Mouse (Mus musculus): Measurements from ENCODE around the gene Lrba. TPM values are rescaled to one million over a fixed set of nuclear protein-coding genes. Genes with fewer than 3 reads are reported as not detected.

Gene Lrba
- total RNA-seq, 2 experiments from 2014 or later = 18.2 to 28.8 TPM

- ATAC-seq (replicated peaks; ENCODE audit: low FRiP score, low TSS enrichment, poor library complexity, severe bottlenecking) = no peak
Observed at GRCm38 (mm10) chr3:86252588-86252987, 28.1 kb downstream of the Lrba start.

GRCm38 (mm10) chr3:86253071-86253470 is 28.6 kb downstream of the Lrba start:
- ATAC-seq (replicated peaks; ENCODE audit: low FRiP score, low TSS enrichment, poor library complexity, severe bottlenecking) = 0 out of 2 replicates have a peak, but pooled peaks have one; percentile 43

DNA sequence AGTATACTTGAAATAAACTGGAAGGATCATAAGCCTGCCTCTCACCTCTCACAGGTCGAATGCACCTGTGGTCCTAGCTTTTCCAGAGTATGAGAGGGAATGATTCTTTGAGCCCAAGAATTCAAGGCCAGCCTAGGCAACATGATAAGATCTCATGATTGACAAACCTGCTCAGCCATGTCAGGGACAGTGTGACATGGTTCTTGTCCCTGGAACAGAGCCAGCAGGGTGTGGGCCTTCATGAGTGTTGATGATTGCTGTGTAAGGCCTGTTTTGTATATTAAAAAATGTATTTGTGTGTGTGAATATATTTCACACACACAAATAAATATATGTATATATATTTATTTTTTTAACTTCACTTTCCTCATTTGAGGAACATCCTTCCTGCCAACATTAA is 29.3 kb downstream of the Lrba start:
- peak; percentile 28; the same call in 1 of the 2 replicates for ATAC-seq (replicated peaks; ENCODE audit: low FRiP score, low TSS enrichment, poor library complexity, severe bottlenecking)

DNA sequence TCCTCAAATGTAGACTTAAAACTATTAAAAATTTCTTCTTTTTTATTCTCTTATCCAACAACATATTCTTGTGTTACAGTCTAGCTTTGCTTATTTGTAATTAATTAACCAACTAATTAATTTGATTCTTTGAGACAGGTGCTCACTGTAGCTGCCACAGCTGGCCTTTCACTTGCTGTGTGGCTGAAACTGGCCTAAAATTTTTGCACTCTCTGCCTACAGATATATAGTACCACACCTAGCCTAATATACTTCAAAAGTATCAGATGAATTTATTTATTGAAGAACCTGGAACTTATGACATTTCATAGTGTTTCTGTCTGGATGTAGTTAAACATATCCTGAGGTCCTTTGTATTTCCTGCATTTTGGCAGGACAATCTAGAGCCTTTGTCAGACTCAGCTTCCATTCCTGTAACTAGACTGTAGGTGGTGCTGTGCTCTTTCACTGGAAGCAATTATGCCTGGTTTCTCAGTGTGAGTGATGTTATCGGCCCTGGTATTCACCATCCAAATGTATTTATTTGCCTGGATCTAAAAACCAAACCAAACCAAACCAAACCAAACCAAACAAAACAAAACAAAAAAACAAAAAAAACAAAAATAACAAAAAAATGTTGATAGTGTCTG is 43.7 kb downstream of the Lrba start:
- peak; percentile 95 for ATAC-seq (replicated peaks; ENCODE audit: low FRiP score, low TSS enrichment, poor library complexity, severe bottlenecking)

DNA sequence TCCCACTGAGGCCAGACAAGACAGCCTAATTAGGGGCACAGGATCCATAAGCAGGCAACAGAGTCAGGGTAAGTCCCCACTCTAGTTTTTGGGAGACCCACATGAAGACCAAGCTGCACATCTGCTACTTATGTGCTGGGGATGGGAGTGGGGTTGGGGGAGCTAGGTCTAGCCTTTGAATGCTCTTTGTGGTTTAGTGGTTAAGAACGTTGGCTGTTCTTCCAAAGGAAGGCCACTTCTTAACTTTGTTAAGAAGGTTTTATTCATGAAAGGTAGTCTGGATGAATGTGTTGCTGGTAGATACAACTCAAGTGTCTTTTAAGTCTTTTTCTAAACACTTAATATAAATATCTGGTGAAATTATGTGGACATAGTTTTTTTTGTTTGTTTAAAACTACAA is 51.2 kb downstream of the Lrba start:
- ATAC-seq (replicated peaks; ENCODE audit: low FRiP score, low TSS enrichment, poor library complexity, severe bottlenecking) = no peak

DNA sequence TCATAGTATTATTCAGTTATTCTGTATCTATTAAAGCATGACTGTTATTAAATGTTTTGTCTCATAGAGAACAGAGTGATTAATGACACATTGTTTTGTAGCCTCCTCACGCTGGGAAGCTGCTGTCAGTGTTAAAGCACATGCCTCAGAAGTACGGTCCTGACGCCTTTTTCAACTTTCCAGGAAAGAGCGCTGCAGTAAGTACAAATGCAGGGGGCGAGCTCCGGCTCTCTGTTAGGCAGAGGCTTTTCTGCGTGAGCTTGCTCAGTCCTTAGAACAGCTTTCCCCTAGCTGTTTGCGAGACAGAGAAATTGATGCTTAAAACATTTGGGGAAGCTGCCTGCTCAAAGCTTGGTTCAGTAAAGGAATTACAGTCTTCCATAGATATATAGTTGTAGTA is 66.8 kb downstream of the Lrba start:
- ATAC-seq (replicated peaks; ENCODE audit: low FRiP score, low TSS enrichment, poor library complexity, severe bottlenecking) = no peak

- no peak for ATAC-seq (replicated peaks; ENCODE audit: low FRiP score, low TSS enrichment, poor library complexity, severe bottlenecking)
Observed at GRCm38 (mm10) chr3:86294866-86295265, 70.4 kb downstream of the Lrba start.

DNA sequence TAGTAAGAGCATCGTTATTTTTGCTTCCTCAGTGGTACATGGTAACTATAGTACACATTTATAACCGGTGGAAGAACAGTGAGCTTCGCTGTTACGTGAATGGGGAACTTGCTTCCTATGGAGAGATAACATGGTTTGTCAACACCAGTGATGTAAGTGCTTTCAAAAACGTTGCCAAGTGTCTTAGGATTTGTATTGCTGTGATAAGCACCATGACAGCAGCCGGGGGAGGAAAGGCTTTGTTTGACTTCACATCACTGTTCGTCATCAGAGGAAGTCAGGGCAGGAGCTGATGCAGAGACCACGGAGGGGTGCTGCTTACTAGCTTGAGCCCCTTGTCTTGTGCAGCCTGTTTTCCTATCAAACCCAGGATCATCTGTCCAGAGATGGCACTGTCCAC is 71.7 kb downstream of the Lrba start:
- ATAC-seq (replicated peaks; ENCODE audit: low FRiP score, low TSS enrichment, poor library complexity, severe bottlenecking) = peak; percentile 70

DNA sequence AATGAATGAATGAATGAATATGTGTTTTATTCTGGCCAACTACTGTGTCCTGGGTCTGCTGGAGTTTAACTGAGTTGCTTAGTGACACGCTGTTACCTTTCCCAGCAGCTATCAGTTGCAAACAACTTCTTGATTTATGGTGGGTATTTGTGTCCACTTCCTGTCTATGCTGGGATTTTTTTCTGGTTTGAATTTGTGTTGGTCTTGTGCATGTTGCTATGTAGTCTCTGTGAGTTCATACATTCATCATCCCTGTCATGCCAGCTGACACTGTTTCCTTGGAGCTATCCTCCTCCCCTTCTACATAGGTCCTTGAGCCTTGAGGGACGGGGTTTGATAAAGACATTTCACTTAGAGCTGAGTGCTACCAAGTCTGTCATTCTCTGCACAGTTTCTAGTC is 84.4 kb downstream of the Lrba start:
- no peak for ATAC-seq (replicated peaks; ENCODE audit: low FRiP score, low TSS enrichment, poor library complexity, severe bottlenecking)

DNA sequence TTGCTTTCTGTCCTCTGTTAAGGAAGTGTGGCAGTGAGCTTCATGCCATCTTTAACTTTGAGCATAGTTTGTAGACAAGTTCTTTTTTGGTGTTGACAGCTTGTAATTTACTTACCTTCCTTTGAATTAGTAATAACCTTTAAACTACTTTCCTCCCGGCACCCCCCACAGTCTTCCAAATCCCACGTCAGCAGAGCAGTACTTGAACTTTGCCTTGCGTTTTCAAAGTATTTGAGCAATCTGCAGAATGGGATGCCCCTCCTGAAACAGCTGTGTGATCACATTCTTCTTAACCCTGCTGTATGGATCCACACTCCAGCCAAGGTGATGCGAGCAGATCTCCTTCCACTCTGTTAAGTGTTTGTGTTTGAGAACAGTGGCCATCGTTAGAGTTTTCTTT is 85.7 kb downstream of the Lrba start:
- no peak for ATAC-seq (replicated peaks; ENCODE audit: low FRiP score, low TSS enrichment, poor library complexity, severe bottlenecking)

DNA sequence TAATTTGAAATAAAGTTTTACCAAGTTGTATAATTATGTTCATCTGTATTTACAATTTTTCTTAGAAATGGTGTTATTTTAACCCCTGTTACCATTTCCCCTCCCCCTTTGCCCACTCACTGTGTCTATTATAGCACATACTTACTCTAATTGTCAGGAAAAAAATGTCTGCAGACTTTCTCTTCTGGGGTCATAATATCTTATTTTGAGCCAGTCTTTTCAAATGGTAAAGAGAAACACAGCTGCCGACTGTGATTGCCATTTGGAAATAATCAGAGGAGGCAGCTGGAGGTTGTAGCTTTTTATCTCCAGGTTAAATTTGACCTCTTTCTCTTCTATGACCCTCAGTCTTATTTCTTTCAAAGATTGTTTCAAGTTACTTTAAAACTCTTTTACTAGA is 86.9 kb downstream of the Lrba start:
- ATAC-seq (replicated peaks; ENCODE audit: low FRiP score, low TSS enrichment, poor library complexity, severe bottlenecking) = no peak

- no peak for ATAC-seq (replicated peaks; ENCODE audit: low FRiP score, low TSS enrichment, poor library complexity, severe bottlenecking)
Observed at GRCm38 (mm10) chr3:86317636-86318035, 93.2 kb downstream of the Lrba start.

DNA sequence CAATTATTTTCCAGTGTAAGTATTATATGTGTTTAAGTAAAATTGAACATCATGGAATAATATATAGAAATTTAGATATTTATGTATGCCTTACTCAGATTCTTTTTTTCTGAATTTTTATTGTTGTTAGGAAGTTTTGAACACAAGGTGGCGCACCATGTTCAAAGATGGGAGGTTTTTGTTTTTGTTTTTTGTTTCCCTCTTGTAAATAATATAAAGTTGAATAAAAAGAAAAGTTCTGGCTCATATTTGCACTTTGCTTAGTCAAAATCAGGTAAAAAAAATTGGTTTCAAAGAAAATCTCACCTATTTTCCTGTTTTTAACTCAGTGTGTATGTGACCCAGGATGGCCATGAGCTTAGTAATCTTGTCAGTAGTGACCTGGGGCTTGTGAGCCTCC is 104.1 kb downstream of the Lrba start:
- ATAC-seq (replicated peaks; ENCODE audit: low FRiP score, low TSS enrichment, poor library complexity, severe bottlenecking) = no peak

DNA sequence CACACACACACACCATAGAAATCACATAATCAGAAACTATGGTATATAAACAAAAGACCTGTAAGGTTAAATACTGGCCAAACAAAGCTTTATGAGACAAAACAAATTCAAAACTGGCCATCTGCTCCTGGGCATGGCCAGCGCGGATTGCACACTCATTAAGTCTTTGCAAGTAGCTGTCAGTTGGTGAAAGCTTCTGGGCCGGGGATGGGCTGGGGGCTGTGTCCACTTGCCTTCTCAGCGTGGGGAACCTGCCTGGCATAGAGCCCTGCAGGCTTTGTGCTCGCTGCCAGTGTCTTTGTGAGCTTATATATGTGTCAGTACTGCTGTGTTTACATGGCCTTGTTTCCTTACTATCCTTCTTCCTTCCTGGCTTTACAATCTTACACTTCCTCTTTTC is 118.8 kb downstream of the Lrba start:
- no peak for ATAC-seq (replicated peaks; ENCODE audit: low FRiP score, low TSS enrichment, poor library complexity, severe bottlenecking)

DNA sequence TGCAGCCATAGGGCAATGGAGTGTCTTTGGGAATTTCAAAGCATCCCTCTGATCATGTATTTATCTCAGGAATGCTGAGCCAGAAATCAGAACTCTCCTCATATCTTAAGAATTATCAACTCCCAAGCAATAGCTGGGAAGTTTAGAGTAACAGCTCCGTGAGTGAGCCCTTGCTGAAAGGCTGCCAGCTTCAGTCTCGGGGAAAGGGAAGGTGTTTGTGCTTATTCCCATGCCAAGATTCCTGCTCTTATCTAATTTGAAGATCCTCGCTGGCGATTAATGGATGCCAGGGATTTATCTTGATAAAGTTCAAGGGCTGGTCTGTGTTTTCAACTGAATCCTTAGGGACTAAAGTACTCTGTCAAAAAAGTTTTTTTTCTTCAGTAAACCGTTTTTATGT is 138.0 kb downstream of the Lrba start:
- no peak for ATAC-seq (replicated peaks; ENCODE audit: low FRiP score, low TSS enrichment, poor library complexity, severe bottlenecking)

DNA sequence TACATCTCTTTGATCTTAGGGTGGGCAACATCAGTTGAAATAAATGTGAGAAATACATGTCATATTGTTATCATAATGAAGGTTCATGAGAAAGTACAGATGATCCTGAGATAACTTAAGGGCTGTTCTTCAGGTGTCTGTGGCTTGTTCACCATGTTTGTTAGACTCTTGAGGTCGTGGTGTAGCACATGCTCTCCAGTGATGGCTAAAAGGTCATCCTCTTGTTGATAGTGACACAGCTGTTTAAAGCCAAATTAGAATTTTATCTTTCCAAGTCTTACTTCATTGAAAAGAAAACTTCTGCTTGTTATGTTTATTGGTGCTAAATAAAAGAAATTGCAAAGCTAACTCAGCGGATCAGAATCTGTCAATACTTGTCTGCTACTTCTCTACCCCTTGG is 147.0 kb downstream of the Lrba start:
- ATAC-seq (replicated peaks; ENCODE audit: low FRiP score, low TSS enrichment, poor library complexity, severe bottlenecking) = no peak

DNA sequence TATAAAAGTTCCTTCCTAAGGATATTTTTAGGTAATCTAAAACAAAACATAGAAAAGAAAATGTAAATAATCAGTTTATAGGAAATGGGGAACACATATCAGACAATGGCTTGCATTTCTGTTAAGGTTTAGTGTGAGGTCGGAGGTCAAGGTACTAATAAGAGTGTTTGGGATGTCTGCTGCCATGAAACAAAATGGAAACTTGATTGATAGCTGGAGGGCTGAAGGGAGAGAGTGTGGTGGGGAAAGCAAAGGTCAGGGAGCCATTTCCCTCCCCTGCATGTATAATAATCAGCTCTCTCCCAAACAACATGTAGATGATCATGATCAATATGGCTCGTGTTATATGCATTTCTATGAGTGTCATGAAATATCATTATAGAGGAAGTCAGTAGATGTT is 150.8 kb downstream of the Lrba start:
- no peak for ATAC-seq (replicated peaks; ENCODE audit: low FRiP score, low TSS enrichment, poor library complexity, severe bottlenecking)

GRCm38 (mm10) chr3:86382557-86382956 is 158.1 kb downstream of the Lrba start:
- ATAC-seq (replicated peaks; ENCODE audit: low FRiP score, low TSS enrichment, poor library complexity, severe bottlenecking) = no peak

GRCm38 (mm10) chr3:86385047-86385446 is 160.6 kb downstream of the Lrba start:
- ATAC-seq (replicated peaks; ENCODE audit: low FRiP score, low TSS enrichment, poor library complexity, severe bottlenecking) = no peak

DNA sequence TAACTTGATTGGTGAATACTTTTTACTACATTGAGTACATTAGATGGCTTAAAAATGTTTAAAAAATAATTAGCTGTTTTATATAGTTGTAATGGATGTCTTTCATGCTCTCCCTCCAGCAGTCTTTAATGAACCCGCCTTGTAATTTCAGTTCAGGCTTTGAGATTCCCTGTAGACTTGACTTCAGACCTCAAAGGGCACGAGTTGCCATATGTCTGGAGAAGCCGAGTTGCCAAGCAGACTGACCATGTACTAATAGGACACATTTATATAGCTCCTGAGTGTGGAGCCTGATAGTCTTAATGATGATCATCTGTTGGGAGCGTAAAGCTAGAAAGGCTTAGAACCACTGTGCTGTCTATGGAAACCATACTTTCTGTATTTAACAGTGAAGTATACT is 161.8 kb downstream of the Lrba start:
- ATAC-seq (replicated peaks; ENCODE audit: low FRiP score, low TSS enrichment, poor library complexity, severe bottlenecking) = no peak

DNA sequence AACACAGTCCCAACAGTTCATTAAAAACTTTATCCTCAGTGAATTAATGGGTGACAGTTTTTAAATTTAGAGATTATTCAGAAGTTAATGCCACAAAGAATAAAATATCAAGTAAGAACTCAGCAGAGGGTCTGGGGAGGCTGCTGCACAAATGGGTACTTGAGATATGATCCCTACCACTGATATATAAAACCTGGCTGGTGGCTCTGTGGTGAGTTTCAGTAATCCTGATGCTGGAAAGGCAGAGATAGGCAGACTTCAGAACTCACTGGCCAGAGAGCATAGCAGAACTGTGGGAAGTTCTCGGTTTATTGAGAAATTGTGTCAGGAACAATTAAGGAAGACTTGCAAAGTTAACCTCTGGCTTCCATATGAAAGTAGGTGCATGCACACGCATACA is 199.3 kb downstream of the Lrba start:
- peak; percentile 86 for ATAC-seq (replicated peaks; ENCODE audit: low FRiP score, low TSS enrichment, poor library complexity, severe bottlenecking)

DNA sequence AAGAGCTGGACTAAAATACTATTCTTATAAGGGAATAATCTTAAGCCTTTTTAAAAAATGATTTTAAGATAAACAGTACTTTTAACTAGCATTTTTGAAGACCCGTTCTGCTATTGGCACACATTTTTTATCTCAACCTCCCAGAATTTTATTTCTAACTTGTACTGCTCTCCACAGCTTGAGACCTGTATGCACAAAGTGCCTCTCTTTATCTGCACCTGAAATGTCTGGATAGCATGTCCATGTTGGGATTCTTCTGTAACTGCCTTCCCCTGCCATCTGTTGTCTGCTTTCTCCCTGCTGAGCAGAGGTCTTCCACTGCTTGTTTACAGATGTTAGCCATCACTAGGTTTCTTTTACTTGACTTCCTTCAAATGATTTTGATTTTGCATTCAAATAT is 202.3 kb downstream of the Lrba start:
- peak; percentile 81 for ATAC-seq (replicated peaks; ENCODE audit: low FRiP score, low TSS enrichment, poor library complexity, severe bottlenecking)
